Mouse (Mus musculus) left cerebral cortex, postnatal 36 days (tissue): ENCODE measurements around the gene Izumo4. TPM values are rescaled to one million over a fixed set of nuclear protein-coding genes. Genes with fewer than 3 reads are reported as not detected.
A peak's percentile ranks its signal among the peaks of the same experiment; 100 is the strongest.

Source experiments
- DNase-seq, 2 experiments: peaks; one replicate each; pipeline ENCODE4 v3.0.0; 2021 to 2022; ENCODE audit warnings: low spot score in 2 of 2, mixed read lengths in 1 of 2
- intact Hi-C: fragments of 180-260 bp; cut with DNase I; formaldehyde crosslinking; loops from one replicate; pipeline ENCODE4 v1.15.1; 2025
- total RNA-seq, 2 experiments: library from RNA; stranded (reverse); gene quantifications; 2 replicates each; pipeline ENCODE4 v1.2.3; 2021

Izumo4 gene
- total RNA-seq, 2 experiments from 2014 or later = 36.7 to 47.3 TPM

DNA sequence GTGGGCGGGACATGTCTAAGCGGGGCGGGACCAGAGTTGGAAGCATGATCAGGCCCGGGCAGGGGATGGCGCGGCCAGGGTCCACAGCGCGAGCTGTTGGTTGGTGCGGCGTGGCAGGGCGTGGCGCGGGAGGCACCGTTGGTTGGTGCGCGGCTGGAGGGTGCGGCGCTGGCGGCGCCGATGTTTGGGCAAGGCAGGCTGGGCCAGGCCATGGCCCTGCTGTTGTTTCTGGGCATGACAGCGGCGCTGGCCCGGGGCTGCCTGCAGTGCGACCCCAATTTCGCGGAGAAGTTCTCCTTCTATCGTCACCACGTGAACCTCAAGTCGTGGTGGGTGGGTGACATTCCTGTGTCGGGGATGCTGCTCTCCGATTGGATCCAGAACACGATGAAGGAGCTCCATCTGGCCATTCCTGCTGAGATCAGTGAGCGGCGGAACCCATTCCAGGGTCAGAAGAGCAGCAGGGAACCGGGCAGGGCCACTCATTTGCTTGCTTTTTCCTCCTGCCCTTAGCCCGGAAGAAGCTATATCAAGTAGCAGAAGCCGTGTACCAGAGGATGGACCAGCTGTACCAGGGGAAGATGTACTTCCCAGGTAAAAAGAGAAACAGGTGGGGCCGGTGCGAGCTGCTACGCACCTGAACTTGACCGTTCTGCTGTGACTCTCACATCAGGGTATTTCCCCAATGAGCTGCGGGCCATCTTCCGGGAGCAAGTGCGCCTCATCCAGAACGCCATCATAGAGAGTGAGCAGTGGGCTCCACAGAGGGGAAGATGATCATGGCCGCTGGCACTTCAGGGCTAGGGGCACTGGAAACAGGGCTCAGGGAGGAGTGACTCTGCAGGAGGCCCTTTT lies 779 bp downstream of the Izumo4 start:
- intact Hi-C loops = loop anchor here (5.0 kb wide), 1 partner anchor 45 kb away; the partner anchor contains the start of gene Btbd2
- peak; percentile 95 to 96 for DNase-seq

DNA sequence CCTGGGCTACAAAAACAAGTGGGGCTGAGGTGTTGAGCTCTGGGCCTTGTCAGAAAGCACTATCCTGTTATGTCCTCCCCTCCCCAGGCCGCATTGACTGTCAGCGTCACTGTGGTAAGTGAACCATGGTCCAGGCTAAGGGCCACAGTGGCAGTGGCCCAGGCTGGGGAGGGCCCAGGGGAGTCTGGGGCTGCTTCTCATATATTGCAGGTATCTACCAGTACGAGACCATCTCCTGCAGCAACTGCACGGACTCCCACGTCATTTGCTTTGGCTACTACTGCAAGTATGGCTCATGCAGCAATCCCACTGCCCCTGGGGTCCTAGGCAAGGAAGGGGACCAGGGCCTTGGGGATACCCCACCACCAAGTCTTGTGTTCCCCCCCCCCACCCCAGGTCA lies 1.7 kb downstream of the Izumo4 start:
- DNase-seq = no peak
- intact Hi-C loops = loop anchor here (5.0 kb wide), 1 partner anchor 46 kb away; the partner anchor contains the start of gene Btbd2

DNA sequence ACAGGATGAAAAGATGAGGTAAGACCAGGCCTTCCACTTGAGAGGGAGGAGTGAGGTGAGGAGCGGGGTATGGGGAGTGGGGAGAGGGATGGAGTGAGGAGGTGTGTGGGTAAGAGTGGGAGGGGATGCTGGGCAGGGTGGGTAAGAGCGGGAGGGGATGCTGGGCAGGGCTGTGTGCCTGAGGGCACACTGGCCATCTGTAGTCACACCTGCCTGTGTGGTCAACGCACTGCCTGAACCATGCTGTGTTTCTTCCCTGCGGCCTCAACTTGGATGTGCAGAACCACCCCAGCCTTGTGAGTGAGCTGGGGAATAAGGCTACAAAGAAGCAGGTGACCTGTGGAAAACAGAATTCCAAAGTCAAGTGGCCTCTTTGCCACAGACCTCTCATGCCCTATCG lies 2.4 kb downstream of the Izumo4 start:
- no peak for DNase-seq
- intact Hi-C loops = loop anchor here (5.0 kb wide), 1 partner anchor 47 kb away; the partner anchor contains the start of gene Btbd2

DNA sequence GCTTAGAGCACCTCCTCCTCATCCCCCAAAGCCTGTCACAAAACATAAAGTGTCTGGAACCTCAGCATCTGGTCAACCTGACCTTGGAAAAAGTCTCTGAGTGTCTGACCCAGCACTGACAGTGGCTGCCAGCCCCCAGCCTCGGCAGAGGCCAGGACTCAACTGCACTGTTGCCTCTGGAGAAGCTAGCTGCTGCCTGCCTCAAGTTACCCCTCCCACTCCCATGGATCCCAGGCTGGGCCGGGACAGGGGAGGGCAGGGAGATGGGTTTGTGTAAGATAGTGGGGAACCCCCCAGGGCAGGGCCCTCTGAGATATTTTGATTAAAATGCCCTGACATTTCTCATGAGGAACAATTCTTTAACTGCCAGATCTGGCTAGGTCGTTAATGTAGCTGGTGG lies 3.0 kb downstream of the Izumo4 start:
- no peak for DNase-seq
- intact Hi-C loops = no loop called here

DNA sequence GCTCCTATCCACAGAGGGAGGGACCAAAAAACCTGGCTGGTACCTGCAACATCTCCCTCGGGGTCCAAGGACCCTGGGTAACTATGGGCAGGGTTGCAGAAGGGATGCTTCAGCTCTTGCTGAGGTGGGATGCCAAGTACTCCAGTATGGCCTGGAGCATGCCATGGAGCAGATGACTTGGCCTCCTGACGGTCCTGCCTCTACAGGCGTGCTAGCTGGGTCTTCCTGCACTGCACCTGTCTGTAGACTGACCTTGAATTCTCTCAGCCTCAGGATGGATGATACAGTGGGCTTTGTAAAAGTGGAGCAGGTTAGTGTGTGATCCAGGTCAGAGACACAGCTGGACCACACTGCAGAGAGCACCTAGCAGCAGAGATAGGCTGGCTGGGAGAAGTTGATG lies 3.5 kb downstream of the Izumo4 start:
- intact Hi-C loops = no loop called here
- no peak for DNase-seq

DNA sequence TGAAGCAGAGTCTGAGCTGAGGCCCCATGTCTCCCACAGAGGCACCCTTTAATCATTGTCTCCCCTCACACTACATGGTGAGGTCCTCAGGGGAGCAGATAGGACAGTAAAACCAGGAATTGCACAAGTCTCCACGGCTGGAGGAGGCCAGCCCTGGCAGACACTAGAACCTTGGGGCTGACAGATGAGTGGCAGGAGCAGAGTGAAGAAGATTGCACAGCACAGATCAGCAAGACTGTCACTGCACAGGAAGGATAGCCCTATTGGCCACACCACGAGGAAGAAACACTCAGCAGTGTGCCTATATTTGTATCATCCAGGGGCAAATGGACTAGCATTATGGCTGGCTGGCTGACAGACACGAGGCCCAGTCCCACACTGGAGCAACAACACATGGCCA lies 8.8 kb downstream of the Izumo4 start:
- intact Hi-C loops = no loop called here
- no peak for DNase-seq

DNA sequence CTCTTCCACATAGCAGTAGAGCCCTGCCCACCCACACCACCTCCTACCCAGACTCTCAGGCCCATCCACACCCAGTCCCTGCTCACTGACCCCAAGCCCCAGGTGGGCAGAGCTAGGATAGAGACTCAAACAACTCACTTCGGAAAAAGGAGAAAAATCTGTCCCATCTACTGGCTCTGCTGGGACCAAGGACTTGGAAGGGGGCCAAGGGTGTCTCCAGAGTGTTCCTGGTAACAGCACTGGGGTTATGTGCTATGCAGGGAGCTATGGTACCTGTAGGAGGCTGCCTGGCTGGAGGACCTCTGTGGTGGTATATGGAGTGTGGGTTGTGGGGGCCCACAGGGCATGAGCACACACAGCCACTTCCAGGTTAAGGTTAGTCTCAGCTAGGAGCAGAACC lies 15.3 kb downstream of the Izumo4 start:
- intact Hi-C loops = no loop called here
- DNase-seq = no peak

DNA sequence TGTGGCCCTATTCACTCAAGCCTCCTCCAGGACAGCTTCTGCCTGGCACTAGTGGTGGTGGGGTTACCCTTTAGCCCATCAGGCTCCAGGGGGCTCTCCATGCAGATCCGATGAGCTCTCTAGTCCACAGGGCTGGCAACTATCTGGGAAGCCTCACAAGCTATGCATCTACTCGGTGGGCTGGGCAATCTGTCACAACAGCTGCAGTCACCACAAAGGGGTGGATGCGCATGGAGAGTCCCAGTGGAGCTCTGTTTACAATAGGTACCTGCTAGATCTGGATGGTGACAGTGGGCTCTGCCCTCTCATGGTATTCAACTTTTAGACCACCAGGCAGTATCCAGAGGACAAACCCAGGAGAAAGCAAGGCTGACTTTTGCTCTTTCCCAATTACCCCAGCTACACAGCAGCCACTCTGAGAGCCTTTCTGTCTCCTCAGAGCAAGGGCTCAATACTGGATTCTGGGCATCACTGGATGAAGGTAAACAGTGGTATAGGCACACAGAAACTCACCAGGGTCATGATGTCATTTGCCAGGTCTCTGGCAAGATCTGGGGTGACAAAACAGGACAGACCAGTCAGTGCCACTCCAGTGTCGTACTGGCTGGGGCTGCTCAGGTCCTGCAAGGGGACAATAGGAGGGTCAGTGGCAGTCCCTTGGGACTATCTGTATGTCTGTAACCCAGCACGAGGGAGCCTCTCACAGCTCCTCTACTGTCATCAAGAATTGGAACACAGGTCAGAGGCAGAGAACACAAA lies 25.6 kb downstream of the Izumo4 start:
- intact Hi-C loops = no loop called here
- DNase-seq = no peak

DNA sequence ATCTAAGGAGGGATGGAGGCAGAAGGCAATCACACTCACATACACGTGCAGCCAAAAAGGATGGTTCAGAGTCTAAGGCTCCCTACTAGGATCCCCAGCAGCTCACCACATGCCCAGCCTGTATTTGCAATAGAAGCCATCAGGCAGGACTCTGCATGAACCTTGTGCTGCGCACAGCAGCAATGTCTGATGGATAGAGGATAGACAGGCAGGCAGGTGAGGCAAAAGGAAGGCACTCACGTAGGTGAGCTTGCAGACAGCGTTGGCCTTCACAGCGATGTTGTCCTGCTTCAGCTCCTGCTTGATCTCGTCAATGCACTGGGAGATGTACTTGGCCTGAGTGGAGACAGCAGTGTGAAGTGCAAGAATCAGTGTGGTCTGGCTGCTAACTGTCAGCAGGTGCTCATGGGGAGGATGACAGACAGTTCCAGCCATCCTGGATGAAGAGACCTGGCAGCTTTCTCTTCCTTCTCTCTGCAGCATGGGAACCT lies 30.7 kb downstream of the Izumo4 start:
- no peak for DNase-seq
- intact Hi-C loops = no loop called here

DNA sequence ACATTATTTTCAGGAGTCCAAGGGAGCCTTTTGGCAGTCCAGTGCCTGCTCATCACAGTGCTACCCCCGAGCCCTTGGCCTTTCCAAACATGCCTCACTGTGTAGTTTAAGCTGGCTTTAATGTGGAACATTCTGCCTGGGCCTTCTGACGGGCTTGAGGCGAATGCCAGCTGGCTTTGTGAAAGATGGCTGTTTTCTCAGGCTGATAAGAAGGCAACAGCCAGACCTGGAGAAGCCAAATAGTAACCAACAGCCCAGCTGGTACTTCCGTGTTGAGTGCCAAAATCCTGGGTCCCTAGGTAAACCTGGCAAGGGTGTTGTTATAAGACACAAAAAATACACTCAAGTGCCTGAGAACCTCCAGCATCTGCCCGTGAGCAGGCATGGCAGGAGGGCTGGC lies 34.7 kb downstream of the Izumo4 start:
- DNase-seq = no peak

DNA sequence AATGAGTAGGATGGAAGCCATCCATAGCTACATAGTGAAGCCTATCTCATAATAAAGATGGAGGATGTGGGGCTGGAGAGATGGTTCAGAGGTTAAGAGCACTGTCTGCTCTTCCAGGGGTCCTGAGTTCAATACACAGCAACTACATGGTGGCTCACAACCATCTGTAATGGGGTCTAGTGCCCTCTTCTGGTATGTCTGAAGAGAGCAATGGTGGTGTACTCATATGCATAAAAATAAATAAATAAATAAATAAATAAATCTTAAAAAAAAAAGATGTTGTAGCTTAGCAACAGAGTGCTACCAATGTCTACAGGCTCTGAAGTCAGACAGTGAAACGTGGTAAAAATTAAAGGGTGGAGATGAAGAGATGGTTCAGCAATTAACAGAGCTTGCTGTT lies 36.7 kb downstream of the Izumo4 start:
- DNase-seq = no peak
- intact Hi-C loops = no loop called here

More for the DNA sequence above, 34.7 kb downstream of the Izumo4 start:
- intact Hi-C loops = no loop called here

DNA sequence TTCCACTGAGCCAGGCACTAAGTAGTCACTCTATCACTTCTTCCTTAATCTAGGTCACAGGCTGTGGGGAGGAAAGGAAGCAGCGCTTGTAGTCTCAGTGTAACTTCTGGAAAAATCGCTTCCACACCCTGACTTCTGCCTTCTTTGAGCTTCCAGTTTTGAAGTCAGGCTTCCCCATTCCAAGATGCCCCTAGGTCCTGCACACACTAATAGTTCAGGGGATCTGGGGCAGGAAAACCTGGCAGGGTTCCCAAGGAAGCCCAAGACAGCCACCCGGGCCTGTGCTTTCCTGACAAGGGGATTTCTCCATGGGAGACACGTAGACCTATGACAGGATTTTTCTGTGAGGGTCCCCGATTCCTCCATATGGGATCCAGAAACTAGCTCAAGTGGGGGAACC lies 39.2 kb downstream of the Izumo4 start:
- DNase-seq = no peak
- intact Hi-C loops = no loop called here

DNA sequence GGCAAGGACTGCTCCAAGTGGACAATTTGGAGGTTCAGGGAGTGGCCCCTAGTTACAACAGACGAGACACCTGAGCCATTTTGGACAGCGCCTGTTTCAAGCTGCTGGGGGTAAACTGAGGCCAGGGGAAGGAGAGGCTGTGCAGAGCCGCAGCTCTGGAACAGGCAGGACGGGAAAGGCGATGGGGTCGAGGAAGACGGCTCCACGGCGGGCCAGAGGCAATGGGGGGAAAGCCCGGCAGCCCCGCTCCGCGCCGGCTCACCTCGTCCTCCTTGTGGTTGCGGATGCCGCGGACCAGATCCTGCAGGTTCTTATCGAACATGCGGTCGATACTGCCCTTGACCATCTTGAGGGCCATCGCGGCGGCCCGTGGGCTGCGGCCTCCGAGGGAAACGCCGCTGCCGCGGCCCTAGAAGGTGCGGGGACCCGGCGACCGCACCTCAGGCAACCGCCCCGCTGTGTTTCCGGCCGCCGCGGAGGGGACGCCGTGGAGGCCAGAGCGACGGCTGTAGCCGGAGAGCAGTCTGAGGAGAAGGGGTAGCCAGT lies 39.7 kb downstream of the Izumo4 start:
- intact Hi-C loops = no loop called here
- peak; percentile 32 to 44 for DNase-seq

DNA sequence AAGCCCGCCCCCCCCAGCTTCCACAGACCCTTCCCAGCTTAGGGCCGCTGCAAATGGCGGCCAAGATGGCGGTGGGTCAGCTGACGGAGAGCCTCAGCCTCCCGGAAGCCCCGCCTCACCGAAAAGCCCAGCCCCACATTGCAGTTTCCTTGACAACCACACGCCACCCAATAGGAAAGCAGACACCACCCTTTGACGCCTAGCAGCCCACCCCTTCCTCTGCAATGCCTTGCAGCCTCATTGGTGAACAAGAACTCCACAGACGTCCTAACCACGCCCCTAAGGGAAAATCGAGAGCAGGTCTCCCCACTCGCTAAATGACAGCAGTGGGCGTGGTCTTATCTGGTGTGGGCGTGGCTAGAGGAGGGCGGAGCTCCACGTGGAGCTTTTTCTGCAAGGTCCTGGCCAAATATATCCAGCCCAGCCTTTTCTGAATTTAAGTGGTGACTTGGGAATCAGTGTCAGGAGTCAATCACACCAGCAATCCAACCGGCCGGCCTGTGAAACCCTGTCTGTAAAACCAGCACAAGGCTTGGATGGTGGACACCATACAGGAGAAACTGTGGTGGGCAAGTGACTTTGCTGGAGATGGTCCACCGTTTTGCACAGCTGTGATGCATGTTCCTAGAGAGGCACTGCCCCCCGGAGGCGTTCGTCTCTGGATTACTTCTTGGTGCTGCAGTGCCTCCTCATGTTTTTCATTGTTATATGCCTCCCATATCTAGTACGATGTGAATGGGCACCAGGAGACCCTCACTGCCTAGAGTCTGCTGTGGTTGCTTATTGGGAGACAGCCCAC lies 40.4 kb downstream of the Izumo4 start, which contains the start of gene Ap3d1:
Gene Ap3d1, minus strand, starts transcription at position 85 of the 799 bp plus-strand sequence.
- intact Hi-C loops = no loop called here
- peak; percentile 94 to 95 for DNase-seq

DNA sequence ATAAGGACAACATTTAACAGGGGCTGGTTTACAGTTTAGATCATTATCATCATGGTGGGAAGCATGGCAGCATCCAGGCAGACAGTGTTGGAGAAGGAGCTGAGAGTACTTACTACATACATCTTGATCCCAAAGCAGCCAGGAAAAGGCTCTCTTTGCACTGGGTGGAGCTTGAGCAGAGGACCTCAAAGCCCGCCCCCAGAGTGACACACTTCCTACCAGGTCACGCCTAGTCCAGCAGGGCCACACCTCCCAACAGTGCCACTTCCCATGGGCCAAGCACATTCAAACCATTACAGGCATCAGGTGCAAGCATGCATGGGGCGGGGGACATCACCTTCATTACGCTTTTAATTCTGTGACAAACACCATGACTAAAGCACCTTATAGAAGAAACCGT lies 42.3 kb downstream of the Izumo4 start:
- DNase-seq = no peak
- intact Hi-C loops = no loop called here

DNA sequence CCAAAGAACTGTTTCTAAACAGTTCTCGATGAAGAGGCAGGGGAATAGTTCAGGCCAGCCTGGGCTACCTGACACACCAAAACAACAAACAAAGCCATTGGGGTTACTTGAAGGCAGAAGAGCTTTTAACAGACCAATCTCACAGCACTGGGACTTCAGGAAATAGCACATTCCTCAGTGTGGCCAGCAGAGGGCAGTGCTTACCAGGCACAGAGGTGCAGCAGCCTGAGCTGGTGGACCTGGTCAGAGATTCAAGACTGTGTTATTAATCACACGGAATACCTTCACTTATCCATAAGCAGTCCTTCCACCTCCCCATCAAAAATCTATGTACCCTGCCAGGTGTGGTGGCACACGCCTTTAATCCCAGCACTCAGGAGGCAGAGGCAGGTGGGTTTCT lies 45.4 kb downstream of the Izumo4 start:
- intact Hi-C loops = loop anchor here (2.0 to 5.0 kb wide), 2 partner anchors 35 to 133 kb away; no protein-coding TSS in a partner anchor

DNA sequence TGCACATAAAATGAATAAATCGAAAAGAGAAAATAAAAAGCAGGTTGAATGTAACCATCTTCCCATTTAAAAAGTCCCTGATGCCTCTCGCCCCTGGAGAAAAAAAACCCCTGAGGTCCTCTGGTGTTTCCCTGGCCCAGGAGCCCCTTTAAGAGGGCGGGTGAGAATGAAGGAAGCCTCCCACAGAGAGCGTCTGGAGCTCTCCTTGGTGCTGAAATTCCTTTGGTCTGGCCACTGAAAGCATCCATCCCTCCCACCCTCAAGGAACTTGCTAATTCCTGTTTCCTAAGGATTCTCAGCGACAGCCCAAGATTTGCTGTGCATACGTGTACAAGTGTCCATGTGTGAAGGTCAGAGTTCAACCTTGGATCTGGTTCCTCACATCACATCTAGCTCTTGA lies 46.6 kb downstream of the Izumo4 start:
- intact Hi-C loops = loop anchor here (5.0 kb wide), 1 partner anchor 34 kb away; no protein-coding TSS in a partner anchor
- DNase-seq = no peak

More for the DNA sequence above, 45.4 kb downstream of the Izumo4 start:
- peak; percentile 72 to 74 for DNase-seq

DNA sequence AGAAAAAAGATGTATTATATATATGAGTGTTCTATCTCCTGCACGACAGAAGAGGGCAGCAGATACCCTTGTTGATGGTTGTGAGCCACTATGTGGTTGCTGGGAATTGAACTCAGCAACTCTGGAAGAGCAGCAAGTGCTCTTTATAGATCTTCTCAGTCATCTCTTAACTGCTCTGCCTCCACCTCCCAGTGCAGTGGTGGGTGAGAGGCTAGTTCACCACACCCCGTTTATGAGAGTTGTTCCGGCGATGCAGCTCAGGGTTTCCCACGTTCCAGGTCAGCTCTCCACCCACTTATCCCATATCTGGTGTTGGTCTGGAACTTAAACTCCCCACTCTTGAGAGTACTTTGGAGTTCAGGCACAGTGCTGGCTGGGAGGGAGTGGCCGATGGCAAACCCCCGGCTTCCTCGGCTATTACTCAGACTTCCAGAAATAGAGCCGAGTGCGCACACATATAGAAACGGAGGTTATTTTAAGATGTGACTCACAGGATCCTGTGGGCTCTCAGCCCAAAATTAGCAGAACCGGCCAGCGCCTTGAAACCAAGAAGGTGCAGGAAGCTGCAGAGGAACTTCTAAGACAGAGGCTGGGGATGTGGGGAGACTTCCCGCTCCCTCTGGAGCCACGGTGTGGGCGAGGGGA lies 49.3 kb downstream of the Izumo4 start:
- intact Hi-C loops = loop anchor here (10.0 kb wide), 1 partner anchor 243 kb away; no protein-coding TSS in a partner anchor
- peak; percentile 76 to 77 for DNase-seq
